Mouse (Mus musculus): ENCODE measurements around the gene Armh2.

Gene Armh2

DNA sequence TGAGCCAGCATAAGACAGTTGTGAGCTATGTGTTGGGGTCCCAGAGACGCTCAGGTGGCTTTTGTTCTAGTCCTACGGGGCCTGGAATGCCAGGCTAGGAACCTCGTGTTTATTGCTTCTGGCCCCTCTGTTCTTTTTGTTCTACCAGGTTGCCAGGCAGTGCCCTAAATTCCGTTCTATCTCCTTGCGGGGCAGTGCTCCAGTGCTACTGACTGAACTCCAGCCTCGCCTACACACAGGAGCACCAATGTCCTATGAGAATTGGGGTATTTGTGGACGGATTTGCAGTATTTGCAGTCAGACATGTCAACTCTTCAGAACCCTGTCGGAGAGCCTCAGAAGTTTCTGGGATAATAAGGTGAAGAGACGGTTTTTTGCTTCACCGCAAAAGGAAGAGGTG lies at the start of gene Armh2:
Gene Armh2 (plus strand): TSS at position 205 of the 400 bp plus-strand sequence.
- DNase-seq (ENCODE audit: low read depth, low spot score), result no peak

GRCm38 (mm10) chr13:24693312-24693711 lies 47.7 kb upstream of the Armh2 start:
- no peak for DNase-seq (ENCODE audit: low read depth, low spot score)

GRCm38 (mm10) chr13:24698746-24699145 lies 42.3 kb upstream of the Armh2 start:
- no peak for DNase-seq (ENCODE audit: low read depth, low spot score)

GRCm38 (mm10) chr13:24702128-24702527 lies 38.9 kb upstream of the Armh2 start:
- DNase-seq (ENCODE audit: low read depth, low spot score), result no peak

GRCm38 (mm10) chr13:24709656-24710396 lies 31.2 kb upstream of the Armh2 start:
- DNase-seq (ENCODE audit: low read depth, low spot score), result no peak

GRCm38 (mm10) chr13:24710968-24711367 lies 30.1 kb upstream of the Armh2 start:
- no peak for DNase-seq (ENCODE audit: low read depth, low spot score)

- no peak for DNase-seq (ENCODE audit: low read depth, low spot score)
Observed at GRCm38 (mm10) chr13:24712581-24713130, 28.4 kb upstream of the Armh2 start.

GRCm38 (mm10) chr13:24713434-24714000 lies 27.5 kb upstream of the Armh2 start:
- DNase-seq (ENCODE audit: low read depth, low spot score), result peak; percentile 91

GRCm38 (mm10) chr13:24714360-24714885 lies 26.6 kb upstream of the Armh2 start:
- no peak for DNase-seq (ENCODE audit: low read depth, low spot score)

DNA sequence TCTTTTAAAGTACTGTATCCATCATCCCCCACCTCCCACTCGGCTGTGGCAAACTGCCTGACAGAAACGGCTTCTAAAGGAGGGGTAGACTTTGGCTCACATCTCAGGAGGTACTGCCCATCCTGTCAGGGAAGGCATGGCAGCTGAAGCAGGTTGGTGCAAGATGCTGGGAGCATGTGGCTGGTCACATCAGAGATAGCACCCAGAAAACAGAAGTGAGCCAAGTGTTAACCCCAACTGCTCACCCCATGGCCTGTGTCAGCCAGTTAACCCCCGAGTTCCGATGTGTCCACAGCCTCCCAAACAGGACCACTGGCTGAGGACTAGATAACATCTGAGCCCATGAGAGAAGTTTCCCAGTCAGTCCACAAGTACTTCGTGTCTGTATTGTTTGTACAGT lies 25.4 kb upstream of the Armh2 start:
- DNase-seq (ENCODE audit: low read depth, low spot score), result no peak

DNA sequence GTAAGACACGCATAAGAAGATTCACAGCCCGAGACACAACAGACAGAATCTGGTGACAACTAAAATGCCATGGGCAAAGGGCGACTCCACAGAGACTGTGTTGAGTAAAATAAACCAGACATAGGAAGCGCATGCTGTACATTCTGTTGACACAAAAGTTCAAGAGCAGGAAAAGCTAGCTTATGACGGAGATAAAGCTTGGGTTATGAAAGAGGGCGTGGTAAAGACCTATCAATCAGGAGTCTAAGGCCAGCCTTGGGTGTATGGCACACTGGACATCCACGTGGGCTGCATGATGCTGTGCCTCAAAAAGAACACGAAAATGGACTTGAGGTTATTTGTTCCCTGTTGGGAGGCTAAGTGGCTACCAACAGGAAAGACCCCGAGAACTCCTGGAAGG lies 24.6 kb upstream of the Armh2 start:
- DNase-seq (ENCODE audit: low read depth, low spot score), result no peak

- no peak for DNase-seq (ENCODE audit: low read depth, low spot score)
Observed at GRCm38 (mm10) chr13:24717677-24718076, 23.4 kb upstream of the Armh2 start.

- DNase-seq (ENCODE audit: low read depth, low spot score), result no peak
Observed at GRCm38 (mm10) chr13:24721502-24721901, 19.5 kb upstream of the Armh2 start.

- DNase-seq (ENCODE audit: low read depth, low spot score), result no peak
Observed at GRCm38 (mm10) chr13:24723699-24724394, 17.2 kb upstream of the Armh2 start.

- DNase-seq (ENCODE audit: low read depth, low spot score), result peak; percentile 21
Observed at GRCm38 (mm10) chr13:24724395-24724759, 16.7 kb upstream of the Armh2 start.

DNA sequence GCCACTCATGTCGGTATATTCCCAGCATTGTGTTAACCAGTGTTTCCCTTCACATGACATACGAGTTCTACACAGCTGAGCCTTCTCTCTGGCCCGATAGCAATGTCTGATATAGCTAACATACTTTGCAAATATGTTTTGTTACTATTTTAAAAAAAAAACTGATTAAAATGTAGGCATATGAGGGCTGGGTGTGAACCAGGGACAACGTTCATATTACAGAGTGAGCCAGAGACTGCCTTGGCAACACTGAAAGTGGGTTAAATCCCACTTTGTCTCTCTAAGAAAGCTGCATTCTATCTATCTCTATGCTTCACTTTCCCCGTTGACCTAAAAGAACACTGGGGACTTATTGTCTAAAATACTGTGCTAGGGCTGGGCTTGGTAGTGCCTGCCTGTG lies 11.9 kb upstream of the Armh2 start:
- peak; percentile 16 for DNase-seq (ENCODE audit: low read depth, low spot score)

DNA sequence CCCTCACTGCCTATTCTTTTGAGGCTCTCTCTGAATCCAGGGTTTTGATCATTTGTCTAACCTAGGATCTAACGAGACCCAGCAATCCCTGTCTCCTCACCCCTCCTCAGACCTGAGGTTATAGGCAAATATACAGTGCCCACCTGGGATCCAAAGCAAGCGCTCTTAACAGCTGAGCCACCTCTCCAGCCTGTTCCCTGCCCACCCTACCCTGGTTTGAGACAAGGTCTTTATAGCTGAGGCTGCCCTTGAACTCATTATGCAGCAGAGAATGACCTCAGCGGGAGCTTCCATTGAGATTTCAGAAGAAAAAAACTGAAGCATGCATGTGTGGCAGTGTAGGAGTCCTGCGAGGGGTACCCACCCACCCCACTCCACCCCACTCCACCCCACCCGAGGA lies 6.5 kb upstream of the Armh2 start:
- no peak for DNase-seq (ENCODE audit: low read depth, low spot score)

GRCm38 (mm10) chr13:24735608-24736131 lies 5.4 kb upstream of the Armh2 start:
- no peak for DNase-seq (ENCODE audit: low read depth, low spot score)

GRCm38 (mm10) chr13:24747823-24748222 lies 6.8 kb downstream of the Armh2 start:
- no peak for DNase-seq (ENCODE audit: low read depth, low spot score)

- DNase-seq (ENCODE audit: low read depth, low spot score), result no peak
Observed at GRCm38 (mm10) chr13:24750807-24751206, 9.8 kb downstream of the Armh2 start.

- DNase-seq (ENCODE audit: low read depth, low spot score), result peak; percentile 78
Observed at GRCm38 (mm10) chr13:24751396-24751795, 10.4 kb downstream of the Armh2 start.

GRCm38 (mm10) chr13:24756756-24757155 lies 15.7 kb downstream of the Armh2 start:
- DNase-seq (ENCODE audit: low read depth, low spot score), result no peak
